Mouse (Mus musculus) heart, adult 2 months (tissue): Measurements from ENCODE around the gene Podnl1.

ENCODE experiments used
- CTCF ChIP-seq: fragments of 200-600 bp; IDR thresholded peaks from 2 replicates; pipeline ENCODE4 v1.8.1; 2022; ENCODE audit warnings: antibody characterized with exemption, mild to moderate bottlenecking, moderate library complexity
- POLR2A ChIP-seq: fragments of 200-500 bp; IDR thresholded peaks from 2 replicates; pipeline ENCODE4 v1.6.1; 2011; ENCODE audit warnings: mild to moderate bottlenecking, low read depth, low read length, control low read depth; ENCODE audit not compliant: insufficient read depth

DNA sequence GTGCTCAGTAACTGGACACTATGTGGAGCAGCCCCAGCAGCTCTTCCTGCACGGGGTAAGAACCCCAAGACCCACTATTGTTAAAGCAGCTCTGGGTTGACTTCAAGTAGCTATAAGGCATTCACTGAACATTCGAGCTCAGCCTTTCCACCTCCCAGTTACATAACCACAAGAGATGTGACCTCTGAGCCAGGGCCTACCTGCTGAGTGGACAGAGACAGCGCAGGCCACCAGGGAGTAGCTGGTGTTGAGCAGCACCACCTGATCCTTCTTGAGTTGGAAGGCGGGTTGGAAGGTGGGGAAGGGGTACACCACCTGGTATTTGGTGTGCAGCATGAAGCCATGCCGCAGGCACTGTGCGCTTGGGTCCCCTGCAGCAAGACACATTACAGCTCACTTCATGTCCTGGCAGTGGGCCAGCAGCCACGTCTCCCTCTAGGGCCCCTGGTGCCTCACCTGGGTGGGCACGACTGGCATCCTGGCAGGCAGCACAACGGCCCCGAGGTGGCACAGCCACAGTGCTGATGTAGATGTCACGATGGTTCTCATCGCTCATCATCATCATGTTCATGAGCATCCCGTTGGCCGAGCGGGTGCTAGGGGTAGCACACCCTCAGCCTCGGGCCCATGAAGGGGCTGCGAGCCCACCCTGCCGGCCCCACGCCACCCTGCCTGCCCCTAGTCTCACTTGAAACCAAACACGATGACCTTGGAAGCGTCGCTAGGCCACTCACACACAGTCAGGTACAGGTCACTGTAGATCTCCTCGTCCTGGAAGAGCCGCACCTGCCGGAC lies 24.1 kb upstream of the Podnl1 start:
- TF ChIP-seq POLR2A (no peak), CTCF (no peak)
